Mouse (Mus musculus) liver (tissue): Measurements from ENCODE around the gene Spata3.
"Not testable (repeated sequence)": the region's sequence is repeated elsewhere in the genome, so short reads cannot be mapped to it uniquely, and the experiment has no call there.

Experiments used
- DNase-seq: peaks from one replicate; pipeline ENCODE4 v3.0.0-alpha.2; 2020; ENCODE audit warnings: mixed read lengths

Gene Spata3

GRCm38 (mm10) chr1:86016516-86016915 is at the start of gene Spata3:
Spata3 (plus strand) TSS chr1:86016816.
- no peak for DNase-seq

GRCm38 (mm10) chr1:85969081-85969480 is 47.5 kb upstream of the Spata3 start:
- no peak for DNase-seq

GRCm38 (mm10) chr1:85969519-85969918 is 47.1 kb upstream of the Spata3 start:
- no peak for DNase-seq

GRCm38 (mm10) chr1:85971070-85971469 is 45.5 kb upstream of the Spata3 start:
- no peak for DNase-seq

GRCm38 (mm10) chr1:85972341-85972740 is 44.3 kb upstream of the Spata3 start:
- DNase-seq = no peak

- DNase-seq = no peak
Observed at GRCm38 (mm10) chr1:85973468-85973877, 43.1 kb upstream of the Spata3 start.

- no peak for DNase-seq
Observed at GRCm38 (mm10) chr1:85977709-85978108, 38.9 kb upstream of the Spata3 start.

- DNase-seq = no peak
Observed at GRCm38 (mm10) chr1:85981738-85982357, 34.8 kb upstream of the Spata3 start.

GRCm38 (mm10) chr1:85985784-85986183 is 30.8 kb upstream of the Spata3 start:
- DNase-seq = no peak

GRCm38 (mm10) chr1:85988351-85988750 is 28.3 kb upstream of the Spata3 start:
- DNase-seq = no peak

GRCm38 (mm10) chr1:85988882-85989281 is 27.7 kb upstream of the Spata3 start:
- not testable (repeated sequence) for DNase-seq

- DNase-seq = no peak
Observed at GRCm38 (mm10) chr1:85992175-85992574, 24.4 kb upstream of the Spata3 start.

- no peak for DNase-seq
Observed at GRCm38 (mm10) chr1:85993541-85993940, 23.1 kb upstream of the Spata3 start.

GRCm38 (mm10) chr1:85997221-85997620 is 19.4 kb upstream of the Spata3 start:
- DNase-seq = no peak

GRCm38 (mm10) chr1:85998012-85998411 is 18.6 kb upstream of the Spata3 start:
- DNase-seq = no peak

GRCm38 (mm10) chr1:85999853-86000570 is 16.6 kb upstream of the Spata3 start:
- DNase-seq = no peak

GRCm38 (mm10) chr1:86005540-86005939 is 11.1 kb upstream of the Spata3 start:
- DNase-seq = no peak

- DNase-seq = no peak
Observed at GRCm38 (mm10) chr1:86006040-86006439, 10.6 kb upstream of the Spata3 start.

- peak; percentile 84 for DNase-seq
Observed at GRCm38 (mm10) chr1:86007778-86008177, 8.8 kb upstream of the Spata3 start.

- DNase-seq = not testable (repeated sequence)
Observed at GRCm38 (mm10) chr1:86015758-86016157, 858 bp upstream of the Spata3 start.

GRCm38 (mm10) chr1:86018235-86019055 is 1.8 kb downstream of the Spata3 start:
- peak; percentile 17 for DNase-seq

- no peak for DNase-seq
Observed at GRCm38 (mm10) chr1:86021365-86021989, 4.9 kb downstream of the Spata3 start.
